Mouse (Mus musculus) forebrain, embryonic 14.5 days (tissue): ENCODE measurements around the gene Cpeb2. TPM values are rescaled to one million over a fixed set of nuclear protein-coding genes. Genes with fewer than 3 reads are reported as not detected.

Experiments used
- ATAC-seq: fragments of 200-750 bp; cut with Nextera tagmentation; 2 replicates; pipeline ENCODE4 v1.8.0; 2017; ENCODE audit warnings: mild to moderate bottlenecking, moderate library complexity
- DNase-seq: peaks from one replicate; pipeline ENCODE4 v3.0.0-alpha.2; 2015; ENCODE audit warnings: low spot score
- H3K27ac ChIP-seq: fragments of 300-500 bp; sonication (generic); 2 replicates; pipeline ENCODE4 v1.5.1; 2014; ENCODE audit warnings: low read depth, mild to moderate bottlenecking, control low read depth, low read length, moderate library complexity
- H3K27me3 ChIP-seq: fragments of 300-500 bp; sonication (generic); replicated peaks from 2 replicates; pipeline ENCODE4 v1.6.1; 2014; ENCODE audit warnings: low read length, control low read depth, mixed read lengths; ENCODE audit not compliant: control insufficient read depth, insufficient read depth
- H3K36me3 ChIP-seq: fragments of 300-500 bp; sonication (generic); 2 replicates; pipeline ENCODE4 v1.6.1; 2014; ENCODE audit warnings: low read length, control low read depth; ENCODE audit not compliant: control insufficient read depth, insufficient read depth
- H3K4me1 ChIP-seq: fragments of 300-500 bp; sonication (generic); 2 replicates; pipeline ENCODE4 v1.6.1; 2014; ENCODE audit warnings: antibody characterized with exemption, low read length, control low read depth; ENCODE audit not compliant: control insufficient read depth, insufficient read depth
- H3K4me2 ChIP-seq: fragments of 300-500 bp; sonication (generic); 2 replicates; pipeline ENCODE4 v1.6.1; 2014; ENCODE audit warnings: mild to moderate bottlenecking, control low read depth, low read length
- H3K4me3 ChIP-seq: fragments of 300-500 bp; sonication (generic); 2 replicates; pipeline ENCODE4 v1.5.1; 2014; ENCODE audit warnings: low read depth, low read length, control low read depth
- H3K9ac ChIP-seq: fragments of 300-500 bp; sonication (generic); 2 replicates; pipeline ENCODE4 v1.6.1; 2014; ENCODE audit warnings: mild to moderate bottlenecking, low read length, control low read depth, moderate library complexity
- H3K9me3 ChIP-seq: fragments of 300-500 bp; sonication (generic); replicated peaks from 2 replicates; pipeline ENCODE4 v1.6.1; 2016; ENCODE audit warnings: low read length, control low read depth, mixed read lengths; ENCODE audit not compliant: control insufficient read depth
- WGBS: fragments of 180-500 bp; shearing (Covaris S2); extraction: QIAGEN DNeasy Blood & Tissue Kit; methylation state at CpG from one replicate; pipeline ENCODE4 v1.1.7; 2014; 5-methylcytosine and 5-hydroxymethylcytosine counted together
- polyA plus RNA-seq: library from polyadenylated mRNA; unstranded; fragments of >200 nt; fragmentation: Nextera tagmentation; extraction: Ambion mirVana; gene quantifications from 2 replicates; pipeline ENCODE4 v1.2.1, GENCODE M21; 2014

The Cpeb2 gene
- polyA plus RNA-seq, 1 experiment from 2014 or later = 6.9 TPM

DNA sequence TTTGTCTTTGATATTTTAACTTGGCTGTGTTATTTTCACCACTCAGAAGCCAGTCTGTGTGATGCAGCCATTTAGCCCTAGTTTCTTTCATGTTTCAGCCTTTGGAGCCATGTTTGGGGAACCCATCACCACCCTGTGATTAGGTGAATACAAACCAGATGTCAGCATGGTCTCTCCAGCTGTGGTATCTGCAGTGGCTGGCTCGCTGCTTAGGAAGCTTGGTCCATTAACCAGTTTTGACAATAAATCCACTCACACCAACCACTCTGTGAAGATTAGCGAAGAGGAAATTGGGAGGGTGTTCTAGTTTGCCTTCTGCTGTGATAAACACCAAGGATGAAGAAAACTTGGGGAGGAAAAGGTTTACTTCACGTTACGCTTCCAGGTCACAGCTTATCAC lies 92.6 kb downstream of the Cpeb2 start:
- WGBS = 84% methylated on average over 4 of the region's 4 CpGs
- no peak for DNase-seq
- no peak overlapping the region for H3K9ac ChIP-seq
- no peak overlapping the region for H3K27ac ChIP-seq
- H3K4me1 ChIP-seq = no peaks in the 10 kb centered on the region
- H3K4me3 ChIP-seq = no peak overlapping the region
- ATAC-seq = no peak
- H3K4me2 ChIP-seq = no peak overlapping the region
- no peaks in the 10 kb centered on the region for H3K27me3 ChIP-seq
- H3K36me3 ChIP-seq = no peaks in the 10 kb centered on the region
- no peaks in the 10 kb centered on the region for H3K9me3 ChIP-seq

DNA sequence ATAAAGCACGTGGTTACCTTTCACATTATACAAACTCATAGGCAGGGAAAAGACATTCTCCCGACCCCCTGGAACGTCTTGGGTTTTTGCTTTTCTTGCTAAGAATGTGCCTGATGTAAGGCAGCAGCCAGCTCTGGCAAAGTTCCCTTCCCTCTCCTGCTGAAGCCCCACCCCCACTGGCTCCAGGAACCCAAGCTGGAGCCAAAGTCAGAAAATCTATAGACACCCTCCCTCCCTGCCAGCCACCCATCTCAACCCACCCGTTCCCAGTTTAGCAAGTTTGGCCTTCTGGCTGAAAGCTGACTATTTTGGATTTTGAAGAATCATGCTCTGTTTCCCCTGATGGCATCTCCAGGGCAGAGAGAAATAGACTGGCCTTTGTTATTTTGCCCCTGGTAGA lies 95.6 kb downstream of the Cpeb2 start:
- DNase-seq (peak; percentile 51), ATAC-seq (0 out of 2 replicates have a peak, but pooled peaks have one; percentile 54)
- Histone ChIP-seq H3K9ac (no peak overlapping the region), H3K9me3 (no peaks in the 10 kb centered on the region), H3K4me3 (no peak overlapping the region), H3K36me3 (no peaks in the 10 kb centered on the region), H3K27me3 (no peaks in the 10 kb centered on the region), H3K4me1 (no peaks in the 10 kb centered on the region), H3K27ac (no peak overlapping the region), H3K4me2 (no peak overlapping the region)
- WGBS = 50% methylated on average over 4 of the region's 4 CpGs

DNA sequence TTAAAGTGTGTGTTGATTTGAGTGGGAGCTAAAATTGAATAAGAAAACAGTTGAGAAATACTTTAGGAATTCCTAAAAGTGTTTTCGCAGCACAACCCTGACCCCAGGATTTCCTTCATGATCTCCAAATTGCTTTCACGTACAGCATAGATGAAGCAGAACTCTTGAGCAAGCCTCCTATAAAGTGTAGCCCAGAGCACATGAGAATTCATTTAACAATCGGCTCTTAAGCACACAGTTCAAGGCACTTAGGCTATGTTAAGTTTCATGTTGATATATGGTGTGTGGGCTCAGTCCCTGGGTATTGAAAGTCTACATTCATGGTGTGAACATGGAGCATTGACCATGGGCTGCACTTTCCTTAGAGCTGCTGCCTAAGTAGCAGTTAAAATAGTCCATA lies 97.3 kb downstream of the Cpeb2 start:
- no peaks in the 10 kb centered on the region for H3K36me3 ChIP-seq
- no peaks in the 10 kb centered on the region for H3K4me1 ChIP-seq
- H3K4me2 ChIP-seq = no peak overlapping the region
- H3K27me3 ChIP-seq = no peaks in the 10 kb centered on the region
- WGBS = 89% methylated on average over 3 of the region's 3 CpGs
- no peak for ATAC-seq
- H3K4me3 ChIP-seq = no peak overlapping the region
- no peak overlapping the region for H3K9ac ChIP-seq
- H3K27ac ChIP-seq = no peak overlapping the region
- H3K9me3 ChIP-seq = no peaks in the 10 kb centered on the region
- no peak for DNase-seq

DNA sequence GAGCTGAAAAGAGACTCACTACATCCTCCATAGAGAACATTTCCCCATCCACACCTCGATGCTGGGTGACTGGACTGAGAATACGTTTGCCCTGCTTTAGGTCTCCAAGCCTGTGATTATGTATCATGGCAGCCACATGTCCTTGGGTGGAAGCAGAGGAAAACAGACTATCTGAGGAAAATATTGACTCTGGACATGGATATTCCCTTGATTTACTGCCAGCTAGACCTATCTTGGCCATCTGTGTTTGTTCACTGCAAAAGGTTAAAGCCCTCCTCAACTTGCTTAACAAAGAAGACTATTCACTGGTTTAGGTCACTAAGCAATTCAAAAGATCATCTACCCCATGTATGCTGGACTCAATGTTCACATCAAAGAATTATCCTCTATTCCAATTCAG lies 101.5 kb downstream of the Cpeb2 start:
- DNase-seq = no peak
- Histone ChIP-seq H3K4me2 (no peak overlapping the region), H3K36me3 (no peaks in the 10 kb centered on the region), H3K27ac (no peak overlapping the region), H3K9ac (no peak overlapping the region), H3K9me3 (no peaks in the 10 kb centered on the region), H3K4me3 (no peak overlapping the region), H3K27me3 (no peaks in the 10 kb centered on the region), H3K4me1 (no peaks in the 10 kb centered on the region)
- no peak for ATAC-seq
- WGBS = 85% methylated on average over 2 of the region's 2 CpGs

DNA sequence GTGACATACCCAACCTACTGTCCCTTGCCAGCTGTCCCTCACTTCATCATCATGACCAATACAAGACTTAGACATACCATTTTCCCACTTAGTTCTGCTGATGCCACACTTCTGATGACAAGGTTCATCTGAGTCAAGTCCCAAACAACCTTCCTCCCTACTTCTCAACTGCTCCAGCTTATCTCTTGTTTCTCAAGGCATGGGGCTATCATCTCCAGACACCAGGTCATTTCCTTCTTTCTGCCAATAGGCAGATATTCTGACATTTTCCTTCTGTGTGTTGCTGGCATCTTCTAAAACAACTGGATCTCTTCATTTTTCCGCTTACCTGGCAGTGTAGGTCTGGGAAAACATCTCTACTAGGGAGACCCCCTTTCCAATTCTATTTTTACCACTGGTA lies 104.2 kb downstream of the Cpeb2 start:
- WGBS = 83% methylated on average over 1 of the region's 1 CpGs
- no peak overlapping the region for H3K9ac ChIP-seq
- DNase-seq (no peak), ATAC-seq (no peak)
- no peak overlapping the region for H3K4me3 ChIP-seq
- no peaks in the 10 kb centered on the region for H3K9me3 ChIP-seq
- H3K27ac ChIP-seq = no peak overlapping the region
- H3K36me3 ChIP-seq = no peaks in the 10 kb centered on the region
- H3K4me2 ChIP-seq = no peak overlapping the region
- H3K27me3 ChIP-seq = no peaks in the 10 kb centered on the region
- no peaks in the 10 kb centered on the region for H3K4me1 ChIP-seq

DNA sequence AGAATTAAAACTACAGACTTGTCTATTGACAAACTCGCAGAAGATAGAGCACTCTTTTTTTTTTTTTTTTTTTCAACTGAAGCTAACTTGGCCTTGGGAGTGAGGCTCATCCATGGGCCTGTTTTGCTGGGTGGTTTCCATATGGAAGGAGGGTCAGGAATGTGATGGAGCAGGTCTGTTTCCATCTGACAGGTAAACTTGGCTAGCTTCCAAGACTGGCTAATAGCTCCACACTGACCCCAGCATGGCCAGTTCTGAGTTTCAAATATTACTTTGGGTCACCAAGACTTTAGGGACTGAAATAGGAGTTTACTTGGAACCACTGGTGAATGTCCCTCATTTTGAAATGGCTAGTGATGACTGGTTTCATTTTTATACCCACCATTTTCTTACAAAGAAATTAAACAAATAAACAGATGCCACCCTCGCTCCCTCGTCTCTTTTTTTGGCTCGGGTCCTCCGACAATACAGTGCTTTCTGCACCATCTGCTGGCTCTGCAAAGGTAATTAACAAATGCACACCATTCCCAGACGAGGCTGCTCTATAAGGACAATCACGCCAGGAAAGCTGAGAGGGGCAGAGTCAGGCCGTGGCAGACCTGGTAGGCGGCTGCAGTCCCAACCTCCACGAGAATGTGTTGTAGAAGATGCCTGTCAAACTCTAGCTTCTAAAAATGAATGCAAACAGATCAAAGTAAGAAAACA lies 106.0 kb downstream of the Cpeb2 start:
- DNase-seq (peak; percentile 83), ATAC-seq (peak; percentile 92)
- H3K36me3 ChIP-seq = no peaks in the 10 kb centered on the region
- H3K9ac ChIP-seq = no peak overlapping the region
- H3K4me3 ChIP-seq = no peak overlapping the region
- H3K4me1 ChIP-seq = no peaks in the 10 kb centered on the region
- H3K9me3 ChIP-seq = no peaks in the 10 kb centered on the region
- no peaks in the 10 kb centered on the region for H3K27me3 ChIP-seq
- WGBS = 50% methylated on average over 10 of the region's 10 CpGs
- no peak overlapping the region for H3K4me2 ChIP-seq
- H3K27ac ChIP-seq = peak overlapping the region; percentile 2; the same call in 1 of the 2 replicates
